Mouse (Mus musculus): ENCODE data around the gene Saysd1. TPM values are rescaled to one million over a fixed set of nuclear protein-coding genes. Genes with fewer than 3 reads are reported as not detected.
A peak's percentile ranks its signal among the peaks of the same experiment; 100 is the strongest.

Saysd1 gene
- polyA plus RNA-seq, 1 experiment from 2014 or later = 12.3 TPM

GRCm38 (mm10) chr14:20116149-20116605 lies 22.2 kb downstream of the Saysd1 start:
- 38% methylated on average over 9 of the region's 9 CpGs for WGBS
- H3K9me3 ChIP-seq (replicated peaks) = no peaks in the 10 kb centered on the region
- H3K27ac ChIP-seq = peak overlapping the region; percentile 72
- H3K4me1 ChIP-seq = peaks cover 28% of the 10 kb centered on the region
- no peak for DNase-seq (ENCODE audit: low spot score)
- H3K4me3 ChIP-seq = no peak overlapping the region
- H3K36me3 ChIP-seq = no peaks in the 10 kb centered on the region
- H3K27me3 ChIP-seq (ENCODE audit: low read depth, poor library complexity, severe bottlenecking) = no peaks in the 10 kb centered on the region

- Histone ChIP-seq H3K9me3 (replicated peaks) (no peaks in the 10 kb centered on the region), H3K4me1 (peaks cover 17% of the 10 kb centered on the region), H3K36me3 (no peaks in the 10 kb centered on the region), H3K4me3 (no peak overlapping the region), H3K27me3 (ENCODE audit: low read depth, poor library complexity, severe bottlenecking) (no peaks in the 10 kb centered on the region), H3K27ac (0 out of 2 replicates have a peak overlapping the region, but pooled peaks have one; percentile 72)
- WGBS = 83% methylated on average over 6 of the region's 6 CpGs
- no peak for DNase-seq (ENCODE audit: low spot score)
These were observed 23.4 kb downstream of the Saysd1 start for GRCm38 (mm10) chr14:20114951-20115350.

DNA sequence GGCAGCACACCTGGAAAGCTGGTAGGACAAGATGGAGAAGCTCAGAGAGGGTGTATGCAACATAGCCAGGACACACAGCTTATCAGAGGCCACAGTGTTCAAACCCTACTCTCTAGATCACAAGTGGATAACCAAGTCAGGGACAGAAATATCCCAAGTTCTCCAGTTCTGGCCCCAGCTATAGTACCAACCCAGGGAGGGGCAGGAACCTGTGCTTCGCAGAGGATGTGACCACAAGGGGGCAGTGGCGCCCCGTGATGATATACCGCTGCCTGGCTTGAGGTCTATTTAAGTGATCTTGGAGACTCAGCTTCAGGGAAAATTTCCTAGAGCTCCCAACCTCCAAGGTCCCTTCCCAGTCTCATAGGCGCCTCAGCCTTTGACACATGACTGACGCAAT lies 24.4 kb downstream of the Saysd1 start:
- WGBS = 7% methylated on average over 6 of the region's 6 CpGs
- peak; percentile 92 for DNase-seq (ENCODE audit: low spot score)

DNA sequence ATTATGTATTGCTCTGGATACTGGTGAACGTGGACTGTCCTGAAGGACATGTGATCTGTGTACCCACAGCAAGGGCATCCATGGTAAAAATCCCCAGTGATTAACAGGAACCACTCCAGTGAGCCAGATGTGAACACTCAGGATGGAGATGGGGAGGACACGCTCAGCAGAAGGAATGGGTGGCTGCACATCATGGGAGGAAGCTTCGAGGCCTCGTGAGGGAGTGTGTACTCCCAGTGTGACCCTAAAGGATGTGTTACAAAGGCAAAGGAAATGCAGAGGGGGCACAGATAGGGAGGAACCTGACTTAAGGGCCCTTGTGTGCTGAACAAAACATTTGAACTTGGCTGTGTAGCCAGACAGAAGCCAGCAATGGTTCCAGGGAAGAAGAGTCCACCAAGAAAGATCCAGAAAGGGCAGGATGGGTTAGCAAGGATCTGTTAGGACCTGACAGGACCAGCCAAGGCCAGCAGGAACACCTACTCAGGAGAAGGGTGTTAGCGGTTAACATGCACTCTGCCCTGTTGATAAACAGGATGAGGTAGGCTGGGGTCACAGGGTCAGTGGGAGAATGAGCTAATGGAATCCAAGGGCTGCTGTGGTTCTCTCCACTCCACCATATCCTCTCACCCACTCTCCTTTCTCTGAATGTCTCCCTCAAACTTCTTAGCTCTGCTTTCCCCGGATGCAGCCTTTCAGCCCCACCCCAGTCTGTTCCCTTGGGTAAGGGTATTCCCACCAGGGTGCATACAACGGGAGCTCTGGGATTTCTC lies 25.0 kb downstream of the Saysd1 start:
- Histone ChIP-seq H3K9me3 (replicated peaks) (no peaks in the 10 kb centered on the region), H3K36me3 (no peaks in the 10 kb centered on the region), H3K4me3 (no peak overlapping the region), H3K27me3 (ENCODE audit: low read depth, poor library complexity, severe bottlenecking) (no peaks in the 10 kb centered on the region), H3K27ac (no peak overlapping the region), H3K4me1 (peaks cover 17% of the 10 kb centered on the region)
- 67% methylated on average over 7 of the region's 7 CpGs for WGBS
- DNase-seq (ENCODE audit: low spot score) = no peak

More for the DNA sequence above, 24.4 kb downstream of the Saysd1 start:
- Histone ChIP-seq H3K9me3 (replicated peaks) (no peaks in the 10 kb centered on the region), H3K4me3 (no peak overlapping the region), H3K36me3 (no peaks in the 10 kb centered on the region), H3K4me1 (peaks cover 17% of the 10 kb centered on the region), H3K27me3 (ENCODE audit: low read depth, poor library complexity, severe bottlenecking) (no peaks in the 10 kb centered on the region), H3K27ac (no peak overlapping the region)

DNA sequence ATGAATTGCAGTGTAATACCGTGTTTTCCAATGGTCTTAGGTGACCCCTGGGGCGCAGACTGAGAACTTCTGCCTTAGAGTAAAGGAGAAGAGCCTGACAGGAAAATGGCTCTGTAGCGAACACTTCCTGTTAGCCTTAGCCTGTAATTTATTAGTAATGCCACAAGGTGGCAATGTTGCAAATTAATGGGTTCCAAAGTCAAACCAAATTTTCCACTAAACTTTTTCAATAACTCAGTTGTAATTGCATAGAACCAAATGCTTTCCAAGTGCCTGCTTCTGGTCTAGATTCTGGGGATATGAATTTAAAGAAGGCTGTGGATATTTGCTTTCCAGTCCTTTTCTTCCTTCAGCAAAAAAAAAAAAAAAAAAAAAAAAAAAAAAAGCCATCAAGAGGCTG lies 26.1 kb downstream of the Saysd1 start:
- Histone ChIP-seq H3K27me3 (ENCODE audit: low read depth, poor library complexity, severe bottlenecking) (no peaks in the 10 kb centered on the region), H3K9me3 (replicated peaks) (no peaks in the 10 kb centered on the region), H3K4me1 (peaks cover 14% of the 10 kb centered on the region), H3K27ac (no peak overlapping the region), H3K4me3 (no peak overlapping the region), H3K36me3 (no peaks in the 10 kb centered on the region)
- no peak for DNase-seq (ENCODE audit: low spot score)
- WGBS = 68% methylated on average over 3 of the region's 3 CpGs

DNA sequence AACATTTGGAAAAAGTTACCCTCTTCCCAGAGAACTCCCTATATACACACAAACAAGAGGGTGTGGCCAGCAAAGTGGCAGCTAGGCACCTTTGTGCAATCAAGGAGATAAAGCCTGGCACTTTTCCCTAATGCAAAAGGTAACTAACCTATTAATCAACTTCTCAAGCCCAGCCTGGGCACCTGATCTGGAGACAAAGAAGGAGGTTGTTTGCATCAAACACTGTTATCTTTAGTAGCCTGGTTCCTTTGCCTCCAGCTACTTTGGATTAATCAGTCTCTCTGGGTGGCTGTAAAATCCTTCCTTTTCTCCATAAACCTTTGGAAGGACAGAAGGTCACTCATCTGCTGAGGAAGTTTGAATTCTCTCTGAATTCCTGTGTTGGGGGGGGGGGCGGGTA lies 27.4 kb downstream of the Saysd1 start:
- no peaks in the 10 kb centered on the region for H3K27me3 ChIP-seq (ENCODE audit: low read depth, poor library complexity, severe bottlenecking)
- WGBS = 94% methylated on average over 1 of the region's 1 CpGs
- no peak overlapping the region for H3K27ac ChIP-seq
- H3K4me1 ChIP-seq = peaks cover 3% of the 10 kb centered on the region
- no peak overlapping the region for H3K4me3 ChIP-seq
- DNase-seq (ENCODE audit: low spot score) = no peak
- H3K9me3 ChIP-seq (replicated peaks) = no peaks in the 10 kb centered on the region
- no peaks in the 10 kb centered on the region for H3K36me3 ChIP-seq

DNA sequence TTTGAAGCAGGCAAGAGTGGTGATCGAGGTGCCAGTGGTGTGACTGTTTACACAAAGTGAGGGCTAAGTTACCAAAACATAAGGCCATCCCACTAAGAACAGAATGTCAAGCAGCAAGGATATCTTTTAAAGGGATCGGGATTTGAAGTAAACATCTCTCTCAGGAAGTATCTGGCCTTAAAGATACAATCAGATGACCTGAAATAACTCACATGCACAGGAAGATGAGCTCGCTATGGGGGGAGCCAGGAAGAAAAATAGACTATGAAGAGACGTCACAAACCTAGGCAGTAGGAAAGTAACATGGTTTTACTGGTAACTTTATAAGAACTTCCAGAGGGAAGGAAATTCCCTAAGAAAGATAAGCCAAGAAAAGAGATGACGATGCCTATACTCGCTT lies 32.1 kb downstream of the Saysd1 start:
- H3K4me3 ChIP-seq = no peak overlapping the region
- H3K36me3 ChIP-seq = no peaks in the 10 kb centered on the region
- no peak overlapping the region for H3K27ac ChIP-seq
- no peaks in the 10 kb centered on the region for H3K9me3 ChIP-seq (replicated peaks)
- no peak for DNase-seq (ENCODE audit: low spot score)
- no peaks in the 10 kb centered on the region for H3K4me1 ChIP-seq
- WGBS = 88% methylated on average over 6 of the region's 6 CpGs
- no peaks in the 10 kb centered on the region for H3K27me3 ChIP-seq (ENCODE audit: low read depth, poor library complexity, severe bottlenecking)

DNA sequence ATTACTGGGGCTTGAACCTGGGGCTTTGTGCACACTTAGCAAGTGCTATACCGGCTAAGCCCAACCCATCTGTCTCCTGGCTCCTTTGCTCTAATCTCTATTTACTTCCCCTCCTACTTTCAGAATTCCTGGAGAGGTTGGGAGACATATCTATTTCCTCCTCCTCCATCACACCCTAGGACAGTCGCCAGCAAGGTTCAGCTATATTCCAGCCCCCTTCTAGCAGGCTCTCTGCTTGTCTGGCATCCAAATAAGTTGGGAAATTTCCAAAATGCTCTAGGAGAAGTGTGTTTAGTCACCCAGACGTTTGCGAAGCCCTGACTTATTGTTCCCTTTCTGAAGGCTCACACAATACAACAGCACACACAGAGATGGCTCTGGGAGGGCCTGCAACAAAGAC lies 35.1 kb downstream of the Saysd1 start:
- no peaks in the 10 kb centered on the region for H3K36me3 ChIP-seq
- H3K9me3 ChIP-seq (replicated peaks) = no peaks in the 10 kb centered on the region
- 72% methylated on average over 4 of the region's 4 CpGs for WGBS
- DNase-seq (ENCODE audit: low spot score) = no peak
- peaks cover 1% of the 10 kb centered on the region; the same call in 1 of the 2 replicates for H3K4me1 ChIP-seq
- H3K27ac ChIP-seq = no peak overlapping the region
- no peak overlapping the region for H3K4me3 ChIP-seq
- H3K27me3 ChIP-seq (ENCODE audit: low read depth, poor library complexity, severe bottlenecking) = no peaks in the 10 kb centered on the region

DNA sequence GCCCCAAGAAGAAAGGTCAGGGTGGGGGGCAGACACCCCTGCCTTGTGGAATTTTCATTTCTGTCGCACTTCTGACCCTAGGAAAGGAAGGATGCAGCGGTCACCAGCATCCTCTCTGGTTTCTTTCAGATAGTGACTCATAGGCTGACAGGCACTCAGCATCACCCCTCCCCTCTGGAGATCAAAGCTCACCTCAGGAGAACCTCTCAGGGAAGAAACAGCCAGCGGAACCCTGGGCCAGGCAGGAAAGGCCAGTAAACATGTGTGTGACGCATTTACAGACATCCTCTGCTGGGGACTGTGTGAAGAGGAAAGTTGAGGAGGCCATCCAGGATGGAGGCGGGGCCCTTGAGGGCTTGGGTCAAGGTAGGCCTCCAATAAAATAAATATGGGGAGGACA lies 40.3 kb downstream of the Saysd1 start:
- DNase-seq (ENCODE audit: low spot score) = no peak
- Histone ChIP-seq H3K27me3 (ENCODE audit: low read depth, poor library complexity, severe bottlenecking) (no peaks in the 10 kb centered on the region), H3K27ac (no peak overlapping the region), H3K4me1 (peaks cover 3% of the 10 kb centered on the region; the same call in 1 of the 2 replicates), H3K4me3 (no peak overlapping the region), H3K9me3 (replicated peaks) (no peaks in the 10 kb centered on the region), H3K36me3 (no peaks in the 10 kb centered on the region)
- 26% methylated on average over 5 of the region's 5 CpGs for WGBS

- H3K27ac ChIP-seq = no peak overlapping the region
- no peaks in the 10 kb centered on the region for H3K27me3 ChIP-seq (ENCODE audit: low read depth, poor library complexity, severe bottlenecking)
- H3K9me3 ChIP-seq (replicated peaks) = no peaks in the 10 kb centered on the region
- peaks cover 3% of the 10 kb centered on the region; the same call in 1 of the 2 replicates for H3K4me1 ChIP-seq
- H3K4me3 ChIP-seq = no peak overlapping the region
- 42% methylated on average over 5 of the region's 5 CpGs for WGBS
- no peaks in the 10 kb centered on the region for H3K36me3 ChIP-seq
- DNase-seq (ENCODE audit: low spot score) = no peak
These were observed 43.4 kb downstream of the Saysd1 start for GRCm38 (mm10) chr14:20094942-20095341.

DNA sequence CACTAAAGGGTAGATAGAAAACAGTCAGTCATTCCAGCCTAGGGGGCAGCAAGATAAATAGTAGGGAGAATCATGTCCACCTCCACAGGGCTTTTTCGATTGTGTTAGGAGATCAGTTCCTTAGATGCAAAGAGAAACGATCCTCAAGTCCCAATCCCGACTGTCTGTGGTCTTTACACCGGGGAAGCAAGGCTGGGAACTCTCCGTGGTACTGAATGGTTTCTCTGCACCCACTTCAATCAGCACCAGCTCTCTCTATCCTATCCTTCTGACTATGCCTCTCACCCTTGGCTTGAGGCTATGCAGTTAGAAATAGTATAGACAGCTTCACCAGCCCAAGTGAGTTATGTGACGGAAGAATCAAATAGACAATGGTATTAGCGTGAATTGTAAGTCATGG lies 44.8 kb downstream of the Saysd1 start:
- peak; percentile 63 for DNase-seq (ENCODE audit: low spot score)
- 20% methylated on average over 7 of the region's 7 CpGs for whole genome bisulfite sequencing
- no peak overlapping the region for H3K4me3 ChIP-seq

GRCm38 (mm10) chr14:20084335-20084734 lies 54.0 kb downstream of the Saysd1 start:
- H3K36me3 ChIP-seq = no peaks in the 10 kb centered on the region
- H3K4me3 ChIP-seq = no peak overlapping the region
- DNase-seq (ENCODE audit: low spot score) = no peak
- H3K27ac ChIP-seq = no peak overlapping the region
- H3K27me3 ChIP-seq (ENCODE audit: low read depth, poor library complexity, severe bottlenecking) = no peaks in the 10 kb centered on the region
- H3K4me1 ChIP-seq = peaks cover 28% of the 10 kb centered on the region
- no peaks in the 10 kb centered on the region for H3K9me3 ChIP-seq (replicated peaks)

More for the DNA sequence above, 44.8 kb downstream of the Saysd1 start:
- Histone ChIP-seq H3K9me3 (replicated peaks) (no peaks in the 10 kb centered on the region), H3K27ac (no peak overlapping the region), H3K27me3 (ENCODE audit: low read depth, poor library complexity, severe bottlenecking) (no peaks in the 10 kb centered on the region), H3K36me3 (no peaks in the 10 kb centered on the region), H3K4me1 (peaks cover 3% of the 10 kb centered on the region; the same call in 1 of the 2 replicates)

DNA sequence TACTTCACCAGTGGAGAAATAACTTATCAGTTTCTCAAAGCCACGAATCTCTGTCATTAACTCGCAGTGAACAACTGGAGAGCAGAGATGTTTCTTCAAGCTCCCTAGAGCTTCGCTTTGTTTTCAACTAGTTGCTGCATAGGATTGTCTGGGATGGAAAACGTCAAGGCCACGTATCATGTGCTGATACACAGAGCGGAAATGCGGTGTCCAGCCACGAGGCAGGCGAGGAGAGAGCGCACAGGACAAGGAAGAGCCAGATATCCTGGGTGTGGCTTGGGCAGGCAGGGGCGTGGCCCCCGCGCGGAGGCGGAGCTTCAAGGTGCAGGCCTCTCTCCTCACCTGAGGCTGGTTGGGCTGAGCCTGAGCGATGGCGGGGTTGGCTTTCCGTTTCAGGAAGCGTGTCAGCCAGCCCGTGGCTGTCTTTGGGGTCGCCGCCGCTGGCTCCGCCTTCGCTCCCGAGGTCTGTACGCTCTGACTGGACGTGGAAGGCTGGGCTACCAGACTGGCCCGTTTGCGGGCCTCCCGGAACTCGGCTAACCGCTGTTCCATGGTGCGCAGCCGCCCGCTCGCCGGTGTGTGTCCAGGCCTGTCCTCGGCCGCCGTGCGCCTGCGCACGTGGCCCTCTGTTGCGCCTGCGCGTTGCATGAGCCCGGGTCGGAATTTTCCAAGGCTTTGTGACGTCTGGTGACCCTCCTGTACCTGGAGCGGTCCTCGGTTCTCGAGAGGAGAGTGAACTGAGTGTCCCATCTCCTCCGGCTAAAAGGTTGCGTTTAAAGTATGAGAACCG lies 55.6 kb downstream of the Saysd1 start:
- Histone ChIP-seq H3K27ac (peak overlapping the region; percentile 95), H3K4me1 (peaks cover 28% of the 10 kb centered on the region), H3K9me3 (replicated peaks) (no peaks in the 10 kb centered on the region), H3K4me3 (peak overlapping the region; percentile 65), H3K27me3 (ENCODE audit: low read depth, poor library complexity, severe bottlenecking) (no peaks in the 10 kb centered on the region), H3K36me3 (no peaks in the 10 kb centered on the region)
- DNase-seq (ENCODE audit: low spot score) = peak; percentile 94
- WGBS = 3% methylated on average over 56 of the region's 56 CpGs
